Mouse (Mus musculus): ENCODE measurements around the gene Lrp6. TPM values are rescaled to one million over a fixed set of nuclear protein-coding genes. Genes with fewer than 3 reads are reported as not detected.

Lrp6 gene
- polyA plus RNA-seq, 1 experiment, result 17.1 TPM

- Histone ChIP-seq H3K4me3 (replicated peaks; ENCODE audit: control insufficient read depth, low read depth, low read length) (no peak overlapping the region), H3K27ac (ENCODE audit: control insufficient read depth, insufficient read depth, low read depth, low read length, poor library complexity) (no peak overlapping the region), H3K4me1 (ENCODE audit: control insufficient read depth, insufficient read depth, low read length) (no peaks in the 10 kb centered on the region)
- 74% methylated on average over 8 of the region's 8 CpGs for WGBS
- TF ChIP-seq CTCF (IDR thresholded peaks at IDR 0.05; ENCODE audit: control insufficient read depth, insufficient read depth, low read length) (no peak), POLR2A (IDR thresholded peaks at IDR 0.05; ENCODE audit: borderline replicate concordance, control insufficient read depth, low read depth, low read length) (no peak)
Measured at GRCm38 (mm10) chr6:134494828-134495698, 71.7 kb downstream of the Lrp6 start.

DNA sequence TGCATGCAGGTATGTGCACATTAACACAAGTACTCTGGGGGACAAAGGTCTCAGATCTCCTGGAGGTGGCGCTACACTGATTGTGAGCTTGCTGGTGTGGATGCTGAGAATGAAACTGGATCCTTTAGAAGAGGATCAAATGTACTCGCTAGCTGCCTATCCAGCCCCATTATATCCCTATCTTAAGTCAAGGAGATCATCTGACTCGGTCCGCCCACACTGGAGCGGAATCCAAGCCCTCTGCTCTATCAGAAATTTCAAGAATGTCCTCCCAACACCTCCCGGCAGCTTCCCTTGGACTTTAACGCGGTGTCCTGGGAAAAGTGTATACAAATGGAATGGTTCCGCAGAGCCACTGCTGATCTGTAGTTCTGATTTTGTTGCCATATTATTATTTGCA lies 77.1 kb downstream of the Lrp6 start:
- TF ChIP-seq CTCF (IDR thresholded peaks at IDR 0.05; ENCODE audit: control insufficient read depth, insufficient read depth, low read length) (no peak), POLR2A (IDR thresholded peaks at IDR 0.05; ENCODE audit: borderline replicate concordance, control insufficient read depth, low read depth, low read length) (no peak)
- Histone ChIP-seq H3K4me1 (ENCODE audit: control insufficient read depth, insufficient read depth, low read length) (no peaks in the 10 kb centered on the region), H3K4me3 (replicated peaks; ENCODE audit: control insufficient read depth, low read depth, low read length) (no peak overlapping the region), H3K27ac (ENCODE audit: control insufficient read depth, insufficient read depth, low read depth, low read length, poor library complexity) (no peak overlapping the region)
- WGBS, result 93% methylated on average over 9 of the region's 9 CpGs

- WGBS, result 83% methylated on average over 4 of the region's 4 CpGs
- TF ChIP-seq POLR2A (IDR thresholded peaks at IDR 0.05; ENCODE audit: borderline replicate concordance, control insufficient read depth, low read depth, low read length) (no peak), CTCF (IDR thresholded peaks at IDR 0.05; ENCODE audit: control insufficient read depth, insufficient read depth, low read length) (no peak)
- H3K4me3 ChIP-seq (replicated peaks; ENCODE audit: control insufficient read depth, low read depth, low read length), result no peak overlapping the region
Measured at GRCm38 (mm10) chr6:134489130-134489529, 77.6 kb downstream of the Lrp6 start.

DNA sequence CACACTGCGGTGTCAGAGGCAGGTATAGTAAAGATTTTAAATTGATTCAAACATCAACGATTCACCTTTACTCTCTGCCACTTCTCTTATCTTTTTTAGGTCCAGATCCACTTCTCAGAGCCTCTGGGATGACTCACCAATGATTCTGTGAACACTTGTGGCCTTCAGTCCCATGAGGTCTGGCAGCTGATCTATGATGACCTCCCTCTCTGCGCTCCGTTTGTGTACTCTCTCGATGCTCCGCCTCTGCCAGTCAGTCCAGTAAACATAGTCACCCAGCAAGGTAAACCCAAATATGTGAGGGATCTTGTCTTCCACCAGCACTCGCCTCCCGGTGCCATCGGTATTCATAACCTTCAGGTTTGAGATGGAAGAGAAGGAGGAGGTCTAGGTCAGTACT lies 80.4 kb downstream of the Lrp6 start:
- H3K4me3 ChIP-seq (replicated peaks; ENCODE audit: control insufficient read depth, low read depth, low read length), result no peak overlapping the region
- H3K27ac ChIP-seq (ENCODE audit: control insufficient read depth, insufficient read depth, low read depth, low read length, poor library complexity), result no peak overlapping the region
- 90% methylated on average over 9 of the region's 9 CpGs for WGBS
- no peaks in the 10 kb centered on the region for H3K4me1 ChIP-seq (ENCODE audit: control insufficient read depth, insufficient read depth, low read length)
- TF ChIP-seq POLR2A (IDR thresholded peaks at IDR 0.05; ENCODE audit: borderline replicate concordance, control insufficient read depth, low read depth, low read length), result no peak
- TF ChIP-seq CTCF (IDR thresholded peaks at IDR 0.05; ENCODE audit: control insufficient read depth, insufficient read depth, low read length), result no peak

More at GRCm38 (mm10) chr6:134489130-134489529, 77.6 kb downstream of the Lrp6 start:
- Histone ChIP-seq H3K27ac (ENCODE audit: control insufficient read depth, insufficient read depth, low read depth, low read length, poor library complexity) (no peak overlapping the region), H3K4me1 (ENCODE audit: control insufficient read depth, insufficient read depth, low read length) (no peaks in the 10 kb centered on the region)

GRCm38 (mm10) chr6:134479481-134479880 lies 87.3 kb downstream of the Lrp6 start:
- no peaks in the 10 kb centered on the region for H3K4me1 ChIP-seq (ENCODE audit: control insufficient read depth, insufficient read depth, low read length)
- no peak overlapping the region for H3K27ac ChIP-seq (ENCODE audit: control insufficient read depth, insufficient read depth, low read depth, low read length, poor library complexity)
- WGBS, result 90% methylated on average over 10 of the region's 10 CpGs
- H3K4me3 ChIP-seq (replicated peaks; ENCODE audit: control insufficient read depth, low read depth, low read length), result no peak overlapping the region
- TF ChIP-seq POLR2A (IDR thresholded peaks at IDR 0.05; ENCODE audit: borderline replicate concordance, control insufficient read depth, low read depth, low read length) (no peak), CTCF (IDR thresholded peaks at IDR 0.05; ENCODE audit: control insufficient read depth, insufficient read depth, low read length) (no peak)

DNA sequence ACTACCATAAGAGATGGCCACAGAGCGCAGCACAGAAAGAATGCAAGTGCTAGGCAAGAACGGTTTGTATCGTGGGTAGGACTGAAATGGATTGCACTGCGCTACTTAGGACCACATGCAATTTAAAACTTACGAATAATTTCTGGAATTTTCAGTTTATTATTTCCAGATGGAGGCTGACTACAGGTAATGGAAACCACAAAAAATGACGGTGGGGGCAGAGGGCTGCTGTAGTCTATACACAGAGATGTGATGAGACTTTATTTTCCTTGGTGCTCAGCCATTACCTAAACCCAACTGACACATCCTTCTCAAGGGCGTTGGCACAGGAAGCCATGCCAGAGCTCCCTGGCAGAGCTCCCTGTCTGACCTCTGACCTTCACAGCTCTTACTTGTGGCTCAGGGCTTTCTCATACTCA lies 93.6 kb downstream of the Lrp6 start:
- no peak overlapping the region for H3K4me3 ChIP-seq (replicated peaks; ENCODE audit: control insufficient read depth, low read depth, low read length)
- H3K27ac ChIP-seq (ENCODE audit: control insufficient read depth, insufficient read depth, low read depth, low read length, poor library complexity), result no peak overlapping the region
- WGBS, result 83% methylated on average over 7 of the region's 7 CpGs
- no peaks in the 10 kb centered on the region; the same call in 1 of the 2 replicates for H3K4me1 ChIP-seq (ENCODE audit: control insufficient read depth, insufficient read depth, low read length)
- TF ChIP-seq POLR2A (IDR thresholded peaks at IDR 0.05; ENCODE audit: borderline replicate concordance, control insufficient read depth, low read depth, low read length) (no peak), CTCF (IDR thresholded peaks at IDR 0.05; ENCODE audit: control insufficient read depth, insufficient read depth, low read length) (no peak)

DNA sequence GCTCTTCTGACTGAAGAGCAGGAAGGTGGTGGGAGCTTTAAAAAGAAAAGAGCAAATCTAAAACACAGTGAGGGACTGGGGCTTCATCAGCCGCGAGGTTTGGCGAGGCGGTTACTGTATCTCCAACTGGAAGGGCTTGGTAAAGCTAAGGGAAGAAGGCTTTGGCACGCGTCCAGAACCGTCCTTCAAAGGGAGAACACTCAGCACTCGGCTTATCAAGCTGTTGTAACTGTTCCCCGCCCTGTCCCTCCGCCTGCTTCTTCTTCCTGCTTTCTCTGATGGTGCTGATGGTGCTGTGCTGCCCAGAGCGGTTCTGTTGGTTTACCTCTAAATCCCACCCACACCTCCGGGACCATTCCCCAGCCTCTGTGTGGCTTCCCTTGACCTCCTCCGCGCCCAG lies 95.9 kb downstream of the Lrp6 start:
- Histone ChIP-seq H3K27ac (ENCODE audit: control insufficient read depth, insufficient read depth, low read depth, low read length, poor library complexity) (no peak overlapping the region), H3K4me1 (ENCODE audit: control insufficient read depth, insufficient read depth, low read length) (no peaks in the 10 kb centered on the region; the same call in 1 of the 2 replicates), H3K4me3 (replicated peaks; ENCODE audit: control insufficient read depth, low read depth, low read length) (no peak overlapping the region)
- TF ChIP-seq POLR2A (IDR thresholded peaks at IDR 0.05; ENCODE audit: borderline replicate concordance, control insufficient read depth, low read depth, low read length) (no peak), CTCF (IDR thresholded peaks at IDR 0.05; ENCODE audit: control insufficient read depth, insufficient read depth, low read length) (no peak)
- WGBS, result 58% methylated on average over 14 of the region's 14 CpGs

GRCm38 (mm10) chr6:134469297-134469696 lies 97.5 kb downstream of the Lrp6 start:
- Histone ChIP-seq H3K27ac (ENCODE audit: control insufficient read depth, insufficient read depth, low read depth, low read length, poor library complexity) (no peak overlapping the region), H3K4me3 (replicated peaks; ENCODE audit: control insufficient read depth, low read depth, low read length) (no peak overlapping the region), H3K4me1 (ENCODE audit: control insufficient read depth, insufficient read depth, low read length) (no peaks in the 10 kb centered on the region; the same call in 1 of the 2 replicates)
- WGBS, result 81% methylated on average over 2 of the region's 2 CpGs
- TF ChIP-seq POLR2A (IDR thresholded peaks at IDR 0.05; ENCODE audit: borderline replicate concordance, control insufficient read depth, low read depth, low read length) (no peak), CTCF (IDR thresholded peaks at IDR 0.05; ENCODE audit: control insufficient read depth, insufficient read depth, low read length) (no peak)

Measured in bone marrow, adult 2 months (tissue).